Mouse (Mus musculus): ENCODE data around the gene Camta1.

Gene Camta1

GRCm38 (mm10) chr4:151386701-151387451, 474.8 kb downstream of the Camta1 start:
- no peak for DNase-seq (ENCODE audit: low read depth, low spot score)

GRCm38 (mm10) chr4:151385985-151386700, 475.5 kb downstream of the Camta1 start:
- no peak for DNase-seq (ENCODE audit: low read depth, low spot score)

GRCm38 (mm10) chr4:151377731-151378130, 483.9 kb downstream of the Camta1 start:
- no peak for DNase-seq (ENCODE audit: low read depth, low spot score)

GRCm38 (mm10) chr4:151376234-151376633, 485.4 kb downstream of the Camta1 start:
- no peak for DNase-seq (ENCODE audit: low read depth, low spot score)

- no peak for DNase-seq (ENCODE audit: low read depth, low spot score)
Measured at GRCm38 (mm10) chr4:151372855-151373566, 488.7 kb downstream of the Camta1 start.

- DNase-seq (ENCODE audit: low read depth, low spot score) = no peak
Measured at GRCm38 (mm10) chr4:151366941-151367545, 494.6 kb downstream of the Camta1 start.

- DNase-seq (ENCODE audit: low read depth, low spot score) = no peak
Measured at GRCm38 (mm10) chr4:151360976-151361673, 500.6 kb downstream of the Camta1 start.

GRCm38 (mm10) chr4:151355505-151355904, 506.2 kb downstream of the Camta1 start:
- DNase-seq (ENCODE audit: low read depth, low spot score) = no peak

GRCm38 (mm10) chr4:151352791-151353190, 508.9 kb downstream of the Camta1 start:
- DNase-seq (ENCODE audit: low read depth, low spot score) = no peak

GRCm38 (mm10) chr4:151352249-151352648, 509.4 kb downstream of the Camta1 start:
- no peak for DNase-seq (ENCODE audit: low read depth, low spot score)

- DNase-seq (ENCODE audit: low read depth, low spot score) = no peak
Measured at GRCm38 (mm10) chr4:151351757-151352156, 509.9 kb downstream of the Camta1 start.

- DNase-seq (ENCODE audit: low read depth, low spot score) = no peak
Measured at GRCm38 (mm10) chr4:151347620-151348019, 514.1 kb downstream of the Camta1 start.

- no peak for DNase-seq (ENCODE audit: low read depth, low spot score)
Measured at GRCm38 (mm10) chr4:151346673-151347072, 515.0 kb downstream of the Camta1 start.

GRCm38 (mm10) chr4:151344811-151345210, 516.9 kb downstream of the Camta1 start:
- DNase-seq (ENCODE audit: low read depth, low spot score) = no peak

- no peak for DNase-seq (ENCODE audit: low read depth, low spot score)
Measured at GRCm38 (mm10) chr4:151339421-151339820, 522.3 kb downstream of the Camta1 start.

GRCm38 (mm10) chr4:151338931-151339330, 522.7 kb downstream of the Camta1 start:
- DNase-seq (ENCODE audit: low read depth, low spot score) = no peak

GRCm38 (mm10) chr4:151337543-151337942, 524.1 kb downstream of the Camta1 start:
- no peak for DNase-seq (ENCODE audit: low read depth, low spot score)

- DNase-seq (ENCODE audit: low read depth, low spot score) = no peak
Measured at GRCm38 (mm10) chr4:151336413-151336812, 525.3 kb downstream of the Camta1 start.

- DNase-seq (ENCODE audit: low read depth, low spot score) = peak; percentile 27
Measured at GRCm38 (mm10) chr4:151334951-151335742, 526.5 kb downstream of the Camta1 start.

- DNase-seq (ENCODE audit: low read depth, low spot score) = no peak
Measured at GRCm38 (mm10) chr4:151332074-151332849, 529.4 kb downstream of the Camta1 start.

Measured in CD4-positive, CD25-positive, alpha-beta regulatory T cell, adult 2 months (primary cell).